8 mouse cellular contexts compared by ENCODE assay signal in the genomic region with DNA sequence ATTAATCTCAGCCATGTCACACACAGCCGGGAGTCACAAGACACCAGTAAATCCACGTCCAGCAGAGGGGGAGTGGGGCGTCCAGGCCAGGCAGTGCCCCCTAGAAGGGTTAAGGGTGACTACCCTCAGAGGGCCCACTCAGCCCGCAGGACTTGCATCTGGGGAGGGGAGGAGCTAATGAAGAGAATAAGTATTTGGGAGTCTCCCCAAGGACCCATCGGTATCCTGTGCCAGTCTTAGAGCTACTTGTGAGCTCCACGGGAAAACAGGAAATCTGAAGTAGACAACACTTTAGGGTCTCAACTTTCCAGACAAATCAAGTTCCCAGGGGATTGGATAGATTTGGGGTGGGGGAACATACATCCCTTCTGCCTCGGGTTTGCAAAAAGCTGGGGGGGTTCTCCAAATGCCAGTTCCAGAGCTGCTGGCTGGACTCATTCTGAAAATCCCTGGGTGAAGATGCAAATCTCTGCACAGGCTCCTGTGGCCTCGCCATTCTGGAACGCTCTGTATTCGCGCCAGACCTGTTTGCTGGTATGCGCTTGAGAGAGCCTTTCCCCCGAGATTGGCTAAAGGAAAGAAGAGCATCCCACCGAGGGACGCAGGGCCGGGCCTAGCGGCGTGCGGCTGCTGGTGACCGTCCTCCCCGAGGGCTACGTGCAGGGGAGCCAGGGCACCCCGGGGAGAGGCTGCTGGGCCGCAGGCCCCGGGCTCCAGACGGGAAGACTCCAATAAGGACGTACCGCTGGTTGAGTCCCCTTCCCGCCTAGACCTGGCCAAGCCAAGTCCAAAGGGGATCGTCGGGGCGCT. TPM values are rescaled to one million over a fixed set of nuclear protein-coding genes. Genes with fewer than 3 reads are reported as not detected.
DNase-seq lines count a peak whose midpoint lies in the region; ATAC-seq and TF ChIP-seq lines count a peak whose summit lies in the region.

No protein-coding gene starts in this region.

- DNase-seq in left cerebral cortex, adult 2 months (ENCODE audit: extremely low spot score in 1 of 2, low spot score in 2 of 2): no peak
- DNase-seq in left cerebral cortex, adult 18-20 months (ENCODE audit: low spot score in 2 of 2): no peak
- DNase-seq in hindbrain, embryonic 11.5 days (ENCODE audit: low spot score): no peak
- no peak for DNase-seq in midbrain, embryonic 10.5 days (ENCODE audit: low spot score)
- DNase-seq in layer of hippocampus, postnatal 36 days: no peak
- no peak for DNase-seq in left cerebral cortex, postnatal 10 days (ENCODE audit: extremely low spot score in 1 of 2, low spot score in 2 of 2)
- DNase-seq in layer of hippocampus, postnatal 14 days (ENCODE audit: low spot score in 2 of 2): no peak

- H3K9me3 ChIP-seq in hindbrain, embryonic 11.5 days (ENCODE audit: control insufficient read depth, low read length): no peaks in the 10 kb centered on the region
- no peaks in the 10 kb centered on the region for H3K9me3 ChIP-seq in midbrain, embryonic 10.5 days (replicated peaks)

- peak overlapping the region; percentile 90 for H3K27ac ChIP-seq in left cerebral cortex, adult 2 months
- H3K27ac ChIP-seq in cortical plate, adult 2 months (ENCODE audit: insufficient read depth, low read length): peak overlapping the region; percentile 78
- peak overlapping the region; percentile 83 for H3K27ac ChIP-seq in hindbrain, embryonic 11.5 days (ENCODE audit: low read depth, low read length)
- peak overlapping the region; percentile 92 for H3K27ac ChIP-seq in midbrain, embryonic 10.5 days (replicated peaks)

- ATAC-seq in hindbrain, embryonic 11.5 days (ENCODE audit: low FRiP score): no peak; the same call in 1 of the 2 replicates

- H3K4me2 ChIP-seq in hindbrain, embryonic 11.5 days (replicated peaks; ENCODE audit: low read depth, low read length): peak overlapping the region; percentile 61

- WGBS in hindbrain, embryonic 11.5 days: 3% methylated on average over 32 of the region's 32 CpGs
- 3% methylated on average over 32 of the region's 32 CpGs for WGBS in midbrain, embryonic 10.5 days

- H3K36me3 ChIP-seq in hindbrain, embryonic 11.5 days (ENCODE audit: control insufficient read depth, insufficient read depth, low read length): no peaks in the 10 kb centered on the region
- peaks cover 33% of the 10 kb centered on the region for H3K36me3 ChIP-seq in midbrain, embryonic 10.5 days

- H3K4me1 ChIP-seq in cortical plate, adult 2 months (ENCODE audit: control insufficient read depth, insufficient read depth, low read length): peaks cover 2% of the 10 kb centered on the region; the same call in 1 of the 2 replicates
- H3K4me1 ChIP-seq in hindbrain, embryonic 11.5 days (replicated peaks; ENCODE audit: control insufficient read depth, insufficient read depth, low read length): no peaks in the 10 kb centered on the region
- peaks cover 46% of the 10 kb centered on the region for H3K4me1 ChIP-seq in midbrain, embryonic 10.5 days

- TF ChIP-seq POLR2A in cortical plate, adult 2 months (IDR thresholded peaks at IDR 0.05; ENCODE audit: extremely low read depth, insufficient read depth, low read length): no peak

- H3K4me3 ChIP-seq in left cerebral cortex, adult 2 months: peak overlapping the region; percentile 83
- H3K4me3 ChIP-seq in cortical plate, adult 2 months (ENCODE audit: insufficient read depth, low read length): peak overlapping the region; percentile 62
- H3K4me3 ChIP-seq in hindbrain, embryonic 11.5 days (ENCODE audit: low read depth, low read length): peak overlapping the region; percentile 53
- peak overlapping the region; percentile 65 for H3K4me3 ChIP-seq in midbrain, embryonic 10.5 days

- H3K9ac ChIP-seq in hindbrain, embryonic 11.5 days (ENCODE audit: low read depth, low read length): peak overlapping the region; percentile 69

- H3K27me3 ChIP-seq in hindbrain, embryonic 11.5 days (ENCODE audit: control insufficient read depth, insufficient read depth, low read length): no peaks in the 10 kb centered on the region
- H3K27me3 ChIP-seq in midbrain, embryonic 10.5 days (ENCODE audit: low read depth, poor library complexity, severe bottlenecking): no peaks in the 10 kb centered on the region

- intact Hi-C loops in left cerebral cortex, adult 2 months (cut with DNase I): no loop called here
- intact Hi-C loops in left cerebral cortex, postnatal 10 days (cut with DNase I): no loop called here

- TF ChIP-seq CTCF in left cerebral cortex, adult 2 months (IDR thresholded peaks at IDR 0.05): no peak
- TF ChIP-seq CTCF in cortical plate, adult 2 months (IDR thresholded peaks at IDR 0.05; ENCODE audit: extremely low read depth, insufficient read depth, low read length): no peak

RNA-seq across cellular contexts. Expression of a gene that starts 0.5 kb away (rescaled TPM):
- total RNA-seq in left cerebral cortex, adult 2 months (2021): 10 to 100 TPM; 68.1 to 71.3 TPM
- 10 to 100 TPM; 44.6 to 55.4 TPM for total RNA-seq in left cerebral cortex, adult 18-20 months (2021)
- 85.8 and 95.2 TPM in 2 replicates for polyA plus RNA-seq in cortical plate, adult 2 months (2012; rRNA removed)
- polyA plus RNA-seq in hindbrain, embryonic 11.5 days (2014; fragmentation: Nextera tagmentation; extraction: Ambion mirVana): 6.3 and 7.6 TPM in 2 replicates
- 10.8 and 11.0 TPM in 2 replicates for polyA plus RNA-seq in midbrain, embryonic 10.5 days (2016; fragmentation: Nextera tagmentation; extraction: Ambion mirVana)
- total RNA-seq in layer of hippocampus, postnatal 36 days (2021): 10 to 100 TPM; 73.7 to 77.2 TPM
- total RNA-seq in left cerebral cortex, postnatal 10 days (2021): 10 to 100 TPM; 44.5 to 45.2 TPM
- total RNA-seq in layer of hippocampus, postnatal 14 days (2021): 10 to 100 TPM; 36.3 to 41.7 TPM

RNA-seq across cellular contexts. Expression of a gene that starts 18.3 kb away (rescaled TPM):
- 10 to 100 TPM; 44.9 to 45.9 TPM for total RNA-seq in left cerebral cortex, adult 2 months (2021)
- total RNA-seq in left cerebral cortex, adult 18-20 months (2021): 10 to 100 TPM; 43.2 to 44.3 TPM
- polyA plus RNA-seq in cortical plate, adult 2 months (2012; rRNA removed): 58.6 and 62.3 TPM in 2 replicates
- polyA plus RNA-seq in hindbrain, embryonic 11.5 days (2014; fragmentation: Nextera tagmentation; extraction: Ambion mirVana): 50.8 and 51.7 TPM in 2 replicates
- 54.8 TPM in 2 replicates for polyA plus RNA-seq in midbrain, embryonic 10.5 days (2016; fragmentation: Nextera tagmentation; extraction: Ambion mirVana)
- 10 to 100 TPM; 38.5 to 40.5 TPM for total RNA-seq in layer of hippocampus, postnatal 36 days (2021)
- 10 to 100 TPM; 41.8 to 42.9 TPM for total RNA-seq in left cerebral cortex, postnatal 10 days (2021)
- total RNA-seq in layer of hippocampus, postnatal 14 days (2021): 10 to 100 TPM; 40.9 to 52.0 TPM

RNA-seq across cellular contexts. Expression of a gene that starts 28.3 kb away (rescaled TPM):
- total RNA-seq in left cerebral cortex, adult 2 months (2021): under 1 TPM; 0.26 to 0.61 TPM
- total RNA-seq in left cerebral cortex, adult 18-20 months (2021): under 1 TPM; 0.21 to 0.23 TPM
- 0.53 and 0.71 TPM in 2 replicates for polyA plus RNA-seq in cortical plate, adult 2 months (2012; rRNA removed)
- 0.17 and 0.19 TPM in 2 replicates for polyA plus RNA-seq in hindbrain, embryonic 11.5 days (2014; fragmentation: Nextera tagmentation; extraction: Ambion mirVana)
- polyA plus RNA-seq in midbrain, embryonic 10.5 days (2016; fragmentation: Nextera tagmentation; extraction: Ambion mirVana): 0.05 and 0.20 TPM in 2 replicates
- not detected for total RNA-seq in layer of hippocampus, postnatal 36 days (2021)
- total RNA-seq in left cerebral cortex, postnatal 10 days (2021): under 1 TPM; 0.17 to 0.59 TPM
- total RNA-seq in layer of hippocampus, postnatal 14 days (2021): under 1 TPM; 0.24 to 0.37 TPM

RNA-seq across cellular contexts. Expression of a gene that starts 49.6 kb away (rescaled TPM):
- 1 to 10 TPM; 4.8 to 4.9 TPM for total RNA-seq in left cerebral cortex, adult 2 months (2021)
- total RNA-seq in left cerebral cortex, adult 18-20 months (2021): 1 to 10 TPM; 3.8 to 4.4 TPM
- polyA plus RNA-seq in cortical plate, adult 2 months (2012; rRNA removed): 9.6 and 10.9 TPM in 2 replicates
- 266 and 286 TPM in 2 replicates for polyA plus RNA-seq in hindbrain, embryonic 11.5 days (2014; fragmentation: Nextera tagmentation; extraction: Ambion mirVana)
- 260 and 321 TPM in 2 replicates for polyA plus RNA-seq in midbrain, embryonic 10.5 days (2016; fragmentation: Nextera tagmentation; extraction: Ambion mirVana)
- total RNA-seq in layer of hippocampus, postnatal 36 days (2021): 1 to 10 TPM; 5.7 to 5.8 TPM
- total RNA-seq in left cerebral cortex, postnatal 10 days (2021): 10 to 100 TPM in 1 of 2 experiments, 1 to 10 TPM in 1; 9.3 to 14.8 TPM
- 10 to 100 TPM; 11.3 to 14.1 TPM for total RNA-seq in layer of hippocampus, postnatal 14 days (2021)
